Mouse (Mus musculus): ENCODE results near the gene Tlr8. TPM values are rescaled to one million over a fixed set of nuclear protein-coding genes. Genes with fewer than 3 reads are reported as not detected.
"Not testable (repeated sequence)": the region's sequence is repeated elsewhere in the genome, so short reads cannot be mapped to it uniquely, and the experiment has no call there.

Gene Tlr8
- not detected for polyA plus RNA-seq (2021)

- no peak for ATAC-seq
- in situ Hi-C loops (cut with MboI; ENCODE audit: low pct_unique_long_range_greater_than_20kb) = no loop called here
Observed at GRCm38 (mm10) chrX:167264086-167264485, at the start of gene Tlr8. Gene Tlr8, minus strand, starts transcription at chrX:167264329.

GRCm38 (mm10) chrX:167302061-167302460 lies 37.9 kb upstream of the Tlr8 start:
- DNase-seq (ENCODE audit: low read depth, low spot score); ATAC-seq; POLR2A ChIA-PET; in situ Hi-C loops (cut with MboI; ENCODE audit: low pct_unique_long_range_greater_than_20kb); CTCF ChIA-PET; H3K27me3 ChIP-seq: not testable (repeated sequence)

More at GRCm38 (mm10) chrX:167264086-167264485, at the start of gene Tlr8:
- no peak for DNase-seq (ENCODE audit: low read depth, low spot score)
- H3K27me3 ChIP-seq = peaks cover 29% of the 10 kb centered on the region
- CTCF ChIA-PET = interaction anchor here (1.6 kb wide), 1 partner anchor 26 kb away, joined by 3 read pairs; no protein-coding TSS in a partner anchor
- POLR2A ChIA-PET = no interaction called here
- no peak for TF ChIP-seq CTCF (IDR thresholded peaks at IDR 0.05)

- CTCF ChIA-PET = interaction anchor here (1.2 to 1.8 kb wide), 5 partner anchors 11 to 599 kb away, joined by 3 to 5 read pairs (median 4); no protein-coding TSS in a partner anchor
- POLR2A ChIA-PET = no interaction called here
- in situ Hi-C loops (cut with MboI; ENCODE audit: low pct_unique_long_range_greater_than_20kb) = loop anchor here (10.0 to 25.0 kb wide), 2 partner anchors 1660 to 1808 kb away; no protein-coding TSS in a partner anchor
- peak; percentile 86 for TF ChIP-seq CTCF (IDR thresholded peaks at IDR 0.05)
- DNase-seq (ENCODE audit: low read depth, low spot score) (no peak), ATAC-seq (peak; percentile 44)
- H3K27me3 ChIP-seq = peaks cover 11% of the 10 kb centered on the region
Observed at GRCm38 (mm10) chrX:167276953-167277352, 12.8 kb upstream of the Tlr8 start.

- DNase-seq (ENCODE audit: low read depth, low spot score) (no peak), ATAC-seq (no peak)
- ChIA-PET CTCF (interaction anchor here (1.2 to 1.8 kb wide), 5 partner anchors 10 to 598 kb away, joined by 3 to 5 read pairs (median 4); no protein-coding TSS in a partner anchor), POLR2A (no interaction called here)
- in situ Hi-C loops (cut with MboI; ENCODE audit: low pct_unique_long_range_greater_than_20kb) = loop anchor here (10.0 to 25.0 kb wide), 2 partner anchors 1661 to 1808 kb away; no protein-coding TSS in a partner anchor
- no peak for TF ChIP-seq CTCF (IDR thresholded peaks at IDR 0.05)
- H3K27me3 ChIP-seq = peaks cover 7% of the 10 kb centered on the region
Observed at GRCm38 (mm10) chrX:167276551-167276950, 12.4 kb upstream of the Tlr8 start.

GRCm38 (mm10) chrX:167263530-167263929 lies 599 bp downstream of the Tlr8 start:
- DNase-seq (ENCODE audit: low read depth, low spot score) = no peak
- ChIA-PET POLR2A (no interaction called here), CTCF (no interaction called here)
- peaks cover 29% of the 10 kb centered on the region for H3K27me3 ChIP-seq
- no peak for ATAC-seq
- TF ChIP-seq CTCF (IDR thresholded peaks at IDR 0.05) = no peak
- in situ Hi-C loops (cut with MboI; ENCODE audit: low pct_unique_long_range_greater_than_20kb) = no loop called here

- CTCF ChIA-PET = interaction anchor here (1.6 kb wide), 1 partner anchor 11 kb away, joined by 6 read pairs; no protein-coding TSS in a partner anchor
- POLR2A ChIA-PET = no interaction called here
- ATAC-seq = no peak
- peaks cover 10% of the 10 kb centered on the region for H3K27me3 ChIP-seq
- TF ChIP-seq CTCF (IDR thresholded peaks at IDR 0.05) = no peak
- in situ Hi-C loops (cut with MboI; ENCODE audit: low pct_unique_long_range_greater_than_20kb) = no loop called here
- DNase-seq (ENCODE audit: low read depth, low spot score) = no peak
Observed at GRCm38 (mm10) chrX:167241736-167242135, 22.4 kb downstream of the Tlr8 start.

- POLR2A ChIA-PET = no interaction called here
- TF ChIP-seq CTCF (IDR thresholded peaks at IDR 0.05) = no peak
- in situ Hi-C loops (cut with MboI; ENCODE audit: low pct_unique_long_range_greater_than_20kb) = loop anchor here (10.0 kb wide), 2 partner anchors 575 to 1075 kb away; no protein-coding TSS in a partner anchor
- CTCF ChIA-PET = no interaction called here
- H3K27me3 ChIP-seq = peaks cover 10% of the 10 kb centered on the region
- ATAC-seq = no peak
- DNase-seq (ENCODE audit: low read depth, low spot score) = no peak
Observed at GRCm38 (mm10) chrX:167239293-167239921, 24.7 kb downstream of the Tlr8 start.

GRCm38 (mm10) chrX:167233104-167233687 lies 30.9 kb downstream of the Tlr8 start:
- POLR2A ChIA-PET = interaction anchor here (1.1 kb wide), 1 partner anchor 572 kb away, joined by 6 read pairs; no protein-coding TSS in a partner anchor
- peak; percentile 77 for TF ChIP-seq CTCF (IDR thresholded peaks at IDR 0.05)
- CTCF ChIA-PET = interaction anchor here (0.8 to 4.0 kb wide), 5 partner anchors 9 to 931 kb away, joined by 3 to 18 read pairs (median 3); no protein-coding TSS in a partner anchor
- in situ Hi-C loops (cut with MboI; ENCODE audit: low pct_unique_long_range_greater_than_20kb) = loop anchor here (10.0 kb wide), 2 partner anchors 568 to 1068 kb away; no protein-coding TSS in a partner anchor
- ATAC-seq = peak; percentile 76
- no peak for DNase-seq (ENCODE audit: low read depth, low spot score)
- no peaks in the 10 kb centered on the region for H3K27me3 ChIP-seq

GRCm38 (mm10) chrX:167231150-167231549 lies 33.0 kb downstream of the Tlr8 start:
- no peak for ATAC-seq
- ChIA-PET POLR2A (interaction anchor here (0.7 kb wide), 1 partner anchor 569 kb away, joined by 3 read pairs; no protein-coding TSS in a partner anchor), CTCF (interaction anchor here (4.0 kb wide), 1 partner anchor 570 kb away, joined by 18 read pairs; no protein-coding TSS in a partner anchor)
- H3K27me3 ChIP-seq = no peaks in the 10 kb centered on the region
- DNase-seq (ENCODE audit: low read depth, low spot score) = no peak
- in situ Hi-C loops (cut with MboI; ENCODE audit: low pct_unique_long_range_greater_than_20kb) = loop anchor here (10.0 kb wide), 2 partner anchors 566 to 1066 kb away; no protein-coding TSS in a partner anchor
- no peak for TF ChIP-seq CTCF (IDR thresholded peaks at IDR 0.05)

- in situ Hi-C loops (cut with MboI; ENCODE audit: low pct_unique_long_range_greater_than_20kb) = loop anchor here (10.0 kb wide), 2 partner anchors 565 to 1065 kb away; no protein-coding TSS in a partner anchor
- DNase-seq (ENCODE audit: low read depth, low spot score) = no peak
Observed at GRCm38 (mm10) chrX:167229819-167230218, 34.3 kb downstream of the Tlr8 start.

More at GRCm38 (mm10) chrX:167229819-167230218, 34.3 kb downstream of the Tlr8 start:
- H3K27me3 ChIP-seq = no peaks in the 10 kb centered on the region
- ChIA-PET CTCF (interaction anchor here (0.9 to 1.0 kb wide), 2 partner anchors 569 to 878 kb away, joined by 3 to 5 read pairs; no protein-coding TSS in a partner anchor), POLR2A (no interaction called here)
- no peak for ATAC-seq
- no peak for TF ChIP-seq CTCF (IDR thresholded peaks at IDR 0.05)
